Mouse (Mus musculus) urinary bladder, adult 2 months (tissue): ENCODE results near the gene Xlr5c. TPM values are rescaled to one million over a fixed set of nuclear protein-coding genes. Genes with fewer than 3 reads are reported as not detected.
A peak's percentile ranks its signal among the peaks of the same experiment; 100 is the strongest.
"Not testable (repeated sequence)": the region's sequence is repeated elsewhere in the genome, so short reads cannot be mapped to it uniquely, and the experiment has no call there.

ENCODE experiments used
- DNase-seq: peaks from one replicate; pipeline ENCODE4 v3.0.0; 2022; ENCODE audit warnings: low spot score
- polyA plus RNA-seq: library from polyadenylated mRNA; depleted of rRNA; stranded (reverse); fragments of >200 nt; gene quantifications from 2 replicates; pipeline ENCODE4 v1.2.3, GENCODE M21; 2012; rRNA removed

Gene Xlr5c
- polyA plus RNA-seq: not detected in 2 replicates

DNA sequence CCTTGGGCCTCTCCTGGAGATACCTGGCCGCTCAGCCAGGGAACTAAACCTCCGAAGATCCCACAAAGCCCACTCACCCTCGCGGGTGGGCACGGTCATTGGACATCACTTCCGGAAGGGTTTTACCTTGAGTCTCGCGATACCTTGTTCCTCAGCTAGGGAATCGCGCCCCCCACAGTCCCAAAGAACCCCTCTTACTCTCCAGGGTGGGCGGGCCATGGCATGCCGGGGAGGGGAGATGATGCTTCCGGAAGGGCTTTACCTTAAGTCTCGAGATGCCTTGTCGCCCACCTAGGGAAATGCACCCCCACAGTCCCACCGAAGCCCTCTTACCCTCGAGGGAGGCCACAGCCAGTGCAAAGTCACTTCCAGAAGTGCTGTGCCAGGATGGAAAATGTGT is at the start of gene Xlr5c, which contains the start of gene Xlr5a:
Xlr5c (minus strand) TSS at position 101 of the 400 bp plus-strand sequence.
Xlr5a (minus strand) TSS at position 101 of the 400 bp plus-strand sequence.
- not testable (repeated sequence) for DNase-seq

DNA sequence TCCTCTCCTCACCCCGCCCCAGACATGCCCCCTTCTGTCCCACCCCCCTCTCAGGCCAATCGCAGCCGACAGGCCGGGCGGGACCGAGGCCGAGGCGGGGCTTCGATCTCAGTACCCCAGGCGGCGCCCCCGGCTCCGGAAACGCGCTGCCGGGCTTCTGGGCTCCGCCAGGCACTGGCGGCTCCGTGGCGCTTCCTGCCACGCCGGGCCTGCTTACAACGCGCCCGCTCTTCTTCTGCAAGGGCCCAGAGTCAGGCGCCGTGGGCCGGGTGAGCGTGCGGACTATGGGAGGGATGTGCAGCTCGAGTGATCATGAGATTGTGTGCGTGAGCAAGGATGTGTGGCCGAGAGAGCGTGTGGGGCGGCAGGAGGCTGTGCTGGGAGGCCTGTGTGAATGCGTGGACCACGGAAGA is 49.7 kb upstream of the Xlr5c start, which contains the start of gene Zfp275:
Zfp275 (plus strand) TSS at position 139 of the 413 bp plus-strand sequence.
- peak; percentile 57 for DNase-seq

DNA sequence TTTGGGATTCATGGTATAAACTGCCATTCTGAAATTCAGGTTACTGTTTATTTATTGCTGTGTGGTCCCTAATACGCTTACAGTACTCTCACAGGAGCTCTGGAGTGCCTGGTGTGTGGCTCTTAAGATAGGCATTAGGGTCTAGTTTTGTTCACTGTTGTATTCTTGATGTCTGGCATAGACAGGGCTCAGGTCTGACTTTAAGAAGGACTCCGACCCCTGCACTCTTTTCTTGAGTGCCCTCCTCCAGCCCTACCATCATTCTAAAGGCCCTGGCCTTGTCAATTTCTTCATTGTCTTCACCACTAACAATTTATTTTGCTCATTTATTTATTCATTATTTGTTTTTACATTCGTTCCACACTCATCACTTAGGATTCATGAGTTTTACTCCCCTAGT is 49.3 kb upstream of the Xlr5c start:
- no peak for DNase-seq

GRCm38 (mm10) chrX:73341473-73341872 is 48.7 kb upstream of the Xlr5c start:
- no peak for DNase-seq

DNA sequence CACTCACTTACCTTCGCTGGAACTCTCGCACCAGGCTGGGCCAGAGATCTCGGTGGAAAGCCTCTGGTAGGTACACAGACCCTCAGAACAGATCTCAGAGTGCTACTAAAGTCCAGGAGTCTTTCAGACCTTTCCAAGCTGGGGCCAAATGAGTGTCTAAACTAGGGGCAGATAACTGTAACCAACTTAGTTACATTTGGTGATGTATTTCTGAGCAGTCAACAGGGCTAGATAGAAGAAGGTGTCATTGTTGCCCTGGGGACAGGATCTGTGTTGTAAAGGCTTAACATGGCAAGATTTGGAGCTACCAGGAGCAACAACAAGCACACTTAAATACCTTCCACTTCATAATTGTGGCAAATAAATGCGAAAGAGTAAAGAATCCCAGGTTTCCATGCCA is 44.0 kb upstream of the Xlr5c start, which contains the start of gene Gm45015:
Gm45015 (minus strand) TSS at position 101 of the 400 bp plus-strand sequence.
- DNase-seq: no peak

DNA sequence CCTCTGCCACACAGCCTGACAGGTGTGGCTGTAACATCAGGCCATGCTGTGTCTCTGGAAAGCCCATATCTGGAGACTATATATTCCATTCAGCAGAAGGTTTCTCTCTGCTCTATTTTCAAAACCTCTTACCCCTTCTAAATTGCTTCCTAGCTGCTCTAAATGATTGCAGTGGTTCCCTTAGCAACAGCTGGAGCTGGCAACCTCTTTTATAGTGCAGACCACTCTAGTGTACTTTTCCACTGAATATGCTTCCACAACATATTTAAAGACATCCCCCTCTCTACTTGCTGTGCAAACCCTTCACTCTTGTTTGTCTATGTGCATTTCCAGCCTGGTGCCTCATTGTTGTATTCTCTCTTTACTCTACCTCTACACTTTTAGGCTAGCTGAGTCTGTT is 40.8 kb upstream of the Xlr5c start:
- no peak for DNase-seq

DNA sequence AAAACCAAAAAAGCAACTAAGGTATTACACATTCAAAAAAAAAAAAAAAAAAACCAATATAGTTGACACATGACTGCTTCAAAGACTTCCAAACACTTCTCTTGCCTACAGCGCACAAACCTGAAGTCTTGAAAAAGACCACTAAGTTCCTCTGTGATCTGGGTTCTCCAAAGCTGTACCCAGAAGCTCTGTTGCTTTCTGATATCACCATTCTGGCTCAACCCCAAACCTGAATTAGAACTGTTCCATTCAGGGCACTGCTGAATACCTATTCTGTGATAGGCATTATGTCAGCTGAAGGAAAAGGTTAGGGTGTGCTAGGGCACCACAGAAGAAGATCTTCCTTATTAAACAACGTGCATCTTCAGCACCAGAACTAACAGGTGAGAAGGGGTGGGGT is 34.4 kb upstream of the Xlr5c start:
- no peak for DNase-seq

- no peak for DNase-seq
These were observed 28.3 kb upstream of the Xlr5c start for GRCm38 (mm10) chrX:73321029-73321428.

- no peak for DNase-seq
These were observed 19.7 kb upstream of the Xlr5c start for GRCm38 (mm10) chrX:73312522-73312921.

DNA sequence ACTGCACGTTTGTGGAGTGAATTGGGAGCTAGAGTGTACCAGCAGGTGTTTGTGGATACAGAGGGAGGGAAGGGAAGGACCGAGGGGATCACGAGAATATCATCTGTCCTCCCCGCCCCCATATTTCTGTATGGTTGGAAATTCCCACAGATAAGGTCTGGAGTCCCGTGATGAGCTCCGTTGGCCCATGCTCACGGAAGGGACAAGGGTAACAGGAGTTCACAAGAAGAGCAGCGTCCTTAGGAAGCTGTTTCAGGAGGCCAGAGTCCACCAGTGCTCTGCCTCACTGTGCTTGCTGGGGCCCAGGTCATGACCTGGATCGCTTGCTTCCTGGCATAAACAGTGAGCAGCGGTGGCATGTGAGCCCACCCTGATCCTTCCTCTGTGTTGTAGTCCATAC is 3.0 kb upstream of the Xlr5c start:
- DNase-seq: not testable (repeated sequence)

- not testable (repeated sequence) for DNase-seq
These were observed 27.5 kb downstream of the Xlr5c start, which contains the start of gene Xlr3c for GRCm38 (mm10) chrX:73265270-73265669. TSS of gene Xlr3c (minus strand) at chrX:73265390.

DNA sequence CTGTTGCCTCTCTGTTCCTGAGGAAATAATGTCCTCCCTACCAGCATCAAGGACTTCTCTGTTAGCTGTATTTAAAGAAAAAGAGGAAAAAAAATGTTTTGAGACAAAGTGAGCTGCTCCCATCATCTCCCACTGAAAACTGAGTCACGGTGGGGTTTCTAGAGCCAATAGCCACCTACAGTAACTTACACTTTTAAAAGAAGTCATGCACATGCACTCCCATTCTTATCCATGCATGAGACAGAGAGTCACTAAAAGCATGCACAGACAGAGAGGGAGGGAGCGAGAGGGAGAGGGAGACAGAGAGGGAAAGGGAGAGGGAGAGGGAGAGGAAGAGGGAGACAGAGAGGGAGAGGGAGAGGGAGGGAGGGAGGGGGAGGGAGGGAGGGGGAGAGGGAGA is 30.3 kb downstream of the Xlr5c start:
- not testable (repeated sequence) for DNase-seq

DNA sequence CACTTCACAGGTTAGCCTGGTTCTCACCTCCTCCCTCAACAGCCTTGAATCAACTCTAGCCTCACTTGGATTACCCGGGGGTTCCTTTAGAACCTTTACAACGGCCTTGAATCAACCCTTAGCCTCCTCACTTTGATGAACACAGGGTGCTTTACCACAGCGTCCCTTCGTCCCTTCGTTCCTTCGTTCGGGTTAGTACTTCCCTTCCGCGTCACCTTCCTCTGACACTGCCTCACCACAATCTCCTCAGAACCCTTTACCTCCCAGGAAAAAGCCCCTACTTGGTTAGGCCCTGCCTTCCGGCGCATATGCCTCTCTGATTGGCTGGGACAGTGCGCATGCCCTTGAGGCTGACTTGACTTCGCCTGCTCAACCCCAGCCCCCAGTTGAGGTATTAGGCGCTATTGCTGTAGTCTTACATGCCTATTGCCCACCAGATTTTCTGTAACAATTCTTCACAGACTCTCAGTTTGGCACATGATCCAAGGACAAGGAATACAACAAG is 49.9 kb downstream of the Xlr5c start, which contains the start of gene Xlr4c:
Xlr4c (minus strand) TSS at position 310 of the 505 bp plus-strand sequence.
- DNase-seq: not testable (repeated sequence)

Other genes with a start within 250 kb of the Xlr5c start
- 0.04 and 0.10 TPM in 2 replicates for gene Pnma3, start 228.2 kb downstream of the Xlr5c start, polyA plus RNA-seq
- gene Xlr4a, start 210.5 kb downstream of the Xlr5c start, polyA plus RNA-seq: 1.4 and 3.0 TPM in 2 replicates
- 1.5 and 4.1 TPM in 2 replicates for gene Xlr3a, start 195.9 kb downstream of the Xlr5c start, polyA plus RNA-seq
- gene Gm14685, start 175.9 kb downstream of the Xlr5c start, polyA plus RNA-seq: 0.04 and 0.06 TPM in 2 replicates
- gene Xlr5b, start 144.2 kb downstream of the Xlr5c start, polyA plus RNA-seq: not detected in 2 replicates
- gene DXBay18, start 143.5 kb downstream of the Xlr5c start, polyA plus RNA-seq: not detected in 2 replicates
- not detected in 2 replicates for gene Spin2d, start 116.0 kb downstream of the Xlr5c start, polyA plus RNA-seq
- 7.5 and 14.6 TPM in 2 replicates for gene Xlr3b, start 100.8 kb downstream of the Xlr5c start, polyA plus RNA-seq
- gene Xlr4b, start 78.6 kb downstream of the Xlr5c start, polyA plus RNA-seq: 2.0 and 2.4 TPM in 2 replicates
- 10.2 and 11.2 TPM in 2 replicates for gene F8a, start 64.7 kb downstream of the Xlr5c start, polyA plus RNA-seq
- 0.52 and 1.3 TPM in 2 replicates for gene Xlr4c, start 49.8 kb downstream of the Xlr5c start, polyA plus RNA-seq
- gene Xlr3c, start 27.6 kb downstream of the Xlr5c start, polyA plus RNA-seq: not detected in 2 replicates
- gene Xlr5a, start within 50 bp of the Xlr5c start, polyA plus RNA-seq: 0.04 TPM in 1 of 2 replicates, not detected in the other
- not detected in 2 replicates for gene Gm45015, start 43.9 kb upstream of the Xlr5c start, polyA plus RNA-seq
- gene Zfp275, start 49.6 kb upstream of the Xlr5c start, polyA plus RNA-seq: 13.0 and 13.7 TPM in 2 replicates
- gene Gm18336, start 105.8 kb upstream of the Xlr5c start, polyA plus RNA-seq: 0.33 and 0.38 TPM in 2 replicates
- gene Zfp92, start 118.1 kb upstream of the Xlr5c start, polyA plus RNA-seq: 0.01 TPM in 2 replicates
- 3.9 and 4.8 TPM in 2 replicates for gene Trex2, start 142.4 kb upstream of the Xlr5c start, polyA plus RNA-seq
- gene Haus7, start 166.1 kb upstream of the Xlr5c start, polyA plus RNA-seq: 19.7 and 24.8 TPM in 2 replicates
- gene Bgn, start 190.6 kb upstream of the Xlr5c start, polyA plus RNA-seq: 589 and 923 TPM in 2 replicates
- gene Atp2b3, start 210.1 kb upstream of the Xlr5c start, polyA plus RNA-seq: 0.53 and 0.56 TPM in 2 replicates